Mouse (Mus musculus) megakaryocyte, embryonic 14.5 days (primary cell): ENCODE results near the gene Pusl1. TPM values are rescaled to one million over a fixed set of nuclear protein-coding genes. Genes with fewer than 3 reads are reported as not detected.

ENCODE experiments used
- H3K27me3 ChIP-seq: replicated peaks from 2 replicates; pipeline ENCODE3; 2012; ENCODE audit warnings: inconsistent platforms
- H3K36me3 ChIP-seq: replicated peaks from 2 replicates; pipeline ENCODE3; 2012; ENCODE audit warnings: low read length, inconsistent platforms, mixed read lengths
- H3K4me1 ChIP-seq: 2 replicates; pipeline ENCODE4 v1.6.1; 2012; ENCODE audit warnings: inconsistent platforms
- H3K4me3 ChIP-seq: replicated peaks from 2 replicates; pipeline ENCODE3; 2012; ENCODE audit warnings: moderate library complexity, mild to moderate bottlenecking, inconsistent platforms
- H3K9me3 ChIP-seq: 2 replicates; pipeline ENCODE4 v1.6.1; 2012; ENCODE audit warnings: inconsistent platforms
- FLI1 ChIP-seq: IDR thresholded peaks from 2 replicates; pipeline ENCODE4 v1.6.1; 2012; ENCODE audit warnings: low read length, inconsistent platforms, mixed read lengths
- GATA1 ChIP-seq: IDR thresholded peaks from 3 replicates; pipeline ENCODE4 v1.6.1; 2012; ENCODE audit warnings: mixed read lengths, low read length, inconsistent platforms, borderline replicate concordance
- polyA plus RNA-seq: library from polyadenylated mRNA; stranded (reverse); fragments of >175 nt; gene quantifications from 2 replicates; pipeline ENCODE4 v1.2.3, GENCODE M21; 2012; ENCODE audit warnings: low replicate concordance; ENCODE audit not compliant: insufficient read depth

The Pusl1 gene
- polyA plus RNA-seq: 99.4 and 450 TPM in 2 replicates

DNA sequence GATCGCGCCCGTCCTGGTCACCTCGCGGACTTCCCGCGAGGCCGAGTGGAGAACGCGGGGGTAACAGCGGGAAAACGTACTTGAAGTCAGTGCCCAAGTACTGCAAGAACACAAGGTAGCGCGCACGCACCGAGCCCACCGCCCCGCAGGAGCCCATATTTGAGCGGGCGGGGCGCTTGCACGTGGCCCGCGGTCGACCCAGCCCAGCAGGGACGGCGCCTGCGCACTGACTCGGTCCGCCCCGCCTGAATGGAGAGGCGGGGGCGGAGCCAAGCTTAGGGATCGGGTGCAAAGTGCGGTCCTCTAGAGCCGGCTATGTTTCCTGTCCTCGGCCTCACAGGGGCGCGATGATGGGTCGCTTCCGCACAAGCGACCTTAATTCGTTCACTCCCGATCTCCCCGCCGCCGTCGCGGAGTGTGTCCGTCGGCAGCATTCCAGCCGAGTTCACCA, at the start of gene Pusl1, which contains the start of gene Acap3:
Gene Pusl1 (minus strand): TSS at position 231 of the 451 bp plus-strand sequence.
Gene Acap3 (plus strand): TSS at position 272 of the 451 bp plus-strand sequence.
- Histone ChIP-seq H3K36me3 (peaks cover 54% of the 10 kb centered on the region), H3K4me3 (peak within 1 kb of the TSS; percentile 100), H3K4me1 (peaks cover 65% of the 10 kb centered on the region), H3K9me3 (no peaks in the 10 kb centered on the region), H3K27me3 (no peaks in the 10 kb centered on the region)
- no peak for TF ChIP-seq GATA1
- no peak for TF ChIP-seq FLI1

- Histone ChIP-seq H3K27me3 (peaks cover 27% of the 10 kb centered on the region), H3K36me3 (no peaks in the 10 kb centered on the region), H3K4me1 (peaks cover 9% of the 10 kb centered on the region; the same call in 1 of the 2 replicates), H3K9me3 (no peaks in the 10 kb centered on the region), H3K4me3 (no peak overlapping the region)
- TF ChIP-seq GATA1 (no peak), FLI1 (no peak)
These were observed 40.5 kb upstream of the Pusl1 start for GRCm38 (mm10) chr4:155932031-155932430.

GRCm38 (mm10) chr4:155908751-155909150, 17.2 kb upstream of the Pusl1 start:
- peaks cover 16% of the 10 kb centered on the region for H3K4me1 ChIP-seq
- no peak for TF ChIP-seq GATA1
- no peak for TF ChIP-seq FLI1
- H3K9me3 ChIP-seq: no peaks in the 10 kb centered on the region
- peaks cover 47% of the 10 kb centered on the region for H3K36me3 ChIP-seq
- H3K4me3 ChIP-seq: no peak overlapping the region
- H3K27me3 ChIP-seq: peaks cover 5% of the 10 kb centered on the region

DNA sequence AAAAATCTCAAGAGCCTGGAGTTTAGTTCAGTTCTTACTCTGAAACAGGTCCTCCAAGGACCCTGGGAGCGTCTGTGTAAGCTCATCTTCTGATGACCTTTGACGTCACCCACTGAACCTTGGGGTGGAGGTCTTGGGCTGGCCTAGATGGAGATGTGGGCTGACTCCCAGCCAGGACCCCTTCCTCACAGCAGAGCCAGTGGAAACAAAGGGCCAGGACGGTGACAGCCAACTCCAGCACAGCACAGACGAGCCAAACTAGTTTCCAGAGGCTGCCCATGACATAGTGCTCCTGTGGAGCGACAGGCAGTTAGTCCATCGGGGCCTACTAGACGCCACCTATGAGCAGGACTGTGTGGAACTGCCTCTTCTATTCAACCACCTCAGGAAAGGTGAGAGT, 16.7 kb upstream of the Pusl1 start:
- Histone ChIP-seq H3K4me1 (peaks cover 16% of the 10 kb centered on the region), H3K27me3 (peaks cover 5% of the 10 kb centered on the region), H3K36me3 (peaks cover 52% of the 10 kb centered on the region), H3K4me3 (no peak overlapping the region), H3K9me3 (no peaks in the 10 kb centered on the region)
- TF ChIP-seq FLI1: no peak
- TF ChIP-seq GATA1: no peak

DNA sequence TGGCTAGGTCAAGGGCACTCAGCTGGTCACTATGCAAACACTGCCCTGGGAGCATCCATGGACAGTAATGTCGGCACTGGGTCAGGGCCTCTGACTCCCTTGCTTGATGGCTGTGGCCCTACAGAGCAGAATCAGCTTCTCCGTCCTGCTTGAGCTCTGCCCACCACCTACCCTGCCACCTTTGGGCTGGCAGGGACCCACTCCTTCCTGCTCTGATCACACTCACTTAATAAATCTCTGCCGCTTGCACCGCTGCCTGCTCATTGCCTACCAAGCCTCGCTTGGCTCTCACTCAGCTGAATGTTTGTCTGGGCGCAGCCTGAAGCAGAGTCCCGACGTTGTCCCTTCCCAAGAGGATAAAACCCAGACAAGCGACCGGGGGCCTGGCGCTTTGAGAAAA, 15.4 kb upstream of the Pusl1 start:
- Histone ChIP-seq H3K9me3 (no peaks in the 10 kb centered on the region), H3K27me3 (peaks cover 5% of the 10 kb centered on the region), H3K4me3 (no peak overlapping the region), H3K36me3 (peaks cover 64% of the 10 kb centered on the region), H3K4me1 (peaks cover 16% of the 10 kb centered on the region)
- TF ChIP-seq FLI1: no peak
- no peak for TF ChIP-seq GATA1

GRCm38 (mm10) chr4:155906125-155906524, 14.5 kb upstream of the Pusl1 start:
- no peaks in the 10 kb centered on the region for H3K9me3 ChIP-seq
- H3K4me3 ChIP-seq: no peak overlapping the region
- peaks cover 5% of the 10 kb centered on the region for H3K27me3 ChIP-seq
- peaks cover 73% of the 10 kb centered on the region for H3K36me3 ChIP-seq
- TF ChIP-seq FLI1 (no peak), GATA1 (no peak)
- H3K4me1 ChIP-seq: peaks cover 22% of the 10 kb centered on the region

DNA sequence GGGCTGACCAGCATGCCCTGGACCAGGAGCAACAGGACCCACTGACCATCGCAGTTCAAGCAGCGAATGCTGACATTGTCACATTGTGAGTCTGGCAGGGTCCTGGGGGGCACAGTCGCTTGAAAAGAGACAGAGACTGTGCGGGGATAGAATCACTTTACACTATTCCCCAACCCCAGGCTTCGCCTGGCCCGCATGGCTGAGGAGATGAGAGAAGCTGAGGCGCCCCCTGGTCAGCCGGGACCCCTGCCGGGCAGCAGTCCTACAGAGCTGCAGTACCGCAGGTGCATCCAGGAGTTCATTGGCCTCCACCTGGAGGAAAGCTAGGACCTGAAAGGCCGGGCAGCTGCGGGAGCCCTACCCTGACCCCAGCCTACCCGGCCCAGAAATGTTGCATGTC, 14.1 kb upstream of the Pusl1 start:
- peaks cover 78% of the 10 kb centered on the region for H3K36me3 ChIP-seq
- H3K9me3 ChIP-seq: no peaks in the 10 kb centered on the region
- peaks cover 26% of the 10 kb centered on the region for H3K4me1 ChIP-seq
- no peak for TF ChIP-seq GATA1
- no peak for TF ChIP-seq FLI1
- no peak overlapping the region for H3K4me3 ChIP-seq
- peaks cover 3% of the 10 kb centered on the region for H3K27me3 ChIP-seq

DNA sequence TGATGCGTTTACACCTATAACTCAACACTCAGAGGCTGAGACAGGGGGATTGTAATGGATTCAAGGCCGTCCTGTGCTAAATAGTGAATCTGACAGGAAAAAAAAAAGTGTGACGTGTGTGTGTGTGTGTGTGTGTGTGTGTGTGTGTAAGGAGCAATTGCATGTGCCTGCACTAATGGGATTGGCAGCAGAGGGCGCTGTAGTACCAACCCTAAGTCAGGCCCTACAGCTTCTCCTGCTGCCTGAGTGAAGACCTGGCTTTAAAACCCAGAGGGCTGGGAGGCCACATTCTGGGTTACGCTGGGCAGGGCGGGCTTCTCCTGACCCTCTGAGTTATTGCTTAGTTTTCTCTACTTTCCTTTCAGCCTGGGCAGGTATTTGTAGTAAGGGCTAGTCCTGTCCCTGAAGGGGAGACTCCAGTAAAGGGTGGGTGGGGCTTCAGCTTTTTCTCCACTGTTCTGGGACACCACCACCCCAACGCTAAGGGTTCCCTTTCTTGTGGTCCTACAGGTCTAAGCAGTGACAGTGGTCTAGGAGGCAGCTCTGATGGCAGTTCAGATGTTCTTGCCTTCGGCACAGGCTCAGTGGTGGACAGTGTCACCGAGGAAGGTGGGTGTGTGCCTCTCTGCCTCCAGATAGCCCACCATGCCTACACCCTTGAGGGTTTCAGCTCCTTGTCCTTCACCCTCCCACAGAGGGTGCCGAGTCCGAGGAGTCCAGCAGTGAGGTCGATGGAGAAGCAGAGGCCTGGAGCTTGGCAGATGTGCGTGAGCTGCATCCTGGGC, 12.9 kb upstream of the Pusl1 start:
- Histone ChIP-seq H3K4me3 (no peak overlapping the region), H3K9me3 (no peaks in the 10 kb centered on the region), H3K36me3 (peaks cover 89% of the 10 kb centered on the region), H3K4me1 (peaks cover 20% of the 10 kb centered on the region), H3K27me3 (no peaks in the 10 kb centered on the region)
- TF ChIP-seq FLI1 (no peak), GATA1 (no peak)

DNA sequence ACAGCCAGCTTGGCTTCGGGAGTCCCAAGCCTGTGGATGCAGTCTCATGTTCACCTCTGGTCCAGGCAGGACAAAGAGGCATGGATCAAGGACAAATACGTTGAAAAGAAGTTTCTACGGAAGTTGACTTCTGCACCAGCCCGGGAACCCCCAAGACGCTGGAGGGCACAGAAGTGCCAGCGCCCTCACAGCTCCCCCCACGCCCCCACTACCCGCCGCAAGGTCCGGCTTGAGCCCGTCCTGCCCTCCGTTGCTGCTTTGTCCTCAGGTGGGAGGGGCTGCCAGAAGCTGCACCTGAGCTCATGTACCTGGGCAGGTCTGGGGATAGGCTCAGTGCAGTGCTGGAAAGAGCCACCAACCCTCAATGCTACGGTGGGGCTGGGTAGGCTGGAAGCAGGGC, 11.7 kb upstream of the Pusl1 start:
- no peak overlapping the region for H3K4me3 ChIP-seq
- peaks cover 98% of the 10 kb centered on the region for H3K36me3 ChIP-seq
- TF ChIP-seq FLI1 (no peak), GATA1 (no peak)
- H3K9me3 ChIP-seq: no peaks in the 10 kb centered on the region
- H3K4me1 ChIP-seq: peaks cover 15% of the 10 kb centered on the region
- no peaks in the 10 kb centered on the region for H3K27me3 ChIP-seq

DNA sequence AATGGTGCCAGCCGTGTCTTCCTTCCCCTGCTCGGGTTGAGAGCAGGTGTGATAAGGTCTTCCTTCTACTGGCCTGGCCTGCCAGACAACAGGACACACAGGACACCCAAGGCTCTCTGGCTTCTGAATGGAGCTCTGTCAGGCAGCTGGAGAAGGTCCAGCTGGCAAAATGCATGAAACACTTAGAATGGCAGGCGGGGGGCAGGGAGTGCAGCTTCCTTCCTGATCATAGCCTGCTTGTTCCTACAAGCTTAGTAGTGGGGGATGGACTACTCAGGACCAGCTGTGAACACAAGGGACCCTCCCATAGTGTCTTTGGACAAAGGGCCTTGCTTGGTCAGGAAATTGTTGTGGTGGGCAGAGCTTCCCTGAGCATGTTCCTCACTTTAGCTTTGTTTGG, 9.6 kb upstream of the Pusl1 start:
- peaks cover 93% of the 10 kb centered on the region for H3K36me3 ChIP-seq
- peaks cover 22% of the 10 kb centered on the region for H3K4me1 ChIP-seq
- TF ChIP-seq FLI1 (no peak), GATA1 (no peak)
- no peaks in the 10 kb centered on the region for H3K9me3 ChIP-seq
- H3K27me3 ChIP-seq: no peaks in the 10 kb centered on the region
- no peak overlapping the region for H3K4me3 ChIP-seq
